Mouse (Mus musculus): ENCODE results near the gene Calcrl. TPM values are rescaled to one million over a fixed set of nuclear protein-coding genes. Genes with fewer than 3 reads are reported as not detected.
A peak's percentile ranks its signal among the peaks of the same experiment; 100 is the strongest.

The Calcrl gene
- polyA plus RNA-seq, 1 experiment from 2014 or later, result 12.8 TPM

DNA sequence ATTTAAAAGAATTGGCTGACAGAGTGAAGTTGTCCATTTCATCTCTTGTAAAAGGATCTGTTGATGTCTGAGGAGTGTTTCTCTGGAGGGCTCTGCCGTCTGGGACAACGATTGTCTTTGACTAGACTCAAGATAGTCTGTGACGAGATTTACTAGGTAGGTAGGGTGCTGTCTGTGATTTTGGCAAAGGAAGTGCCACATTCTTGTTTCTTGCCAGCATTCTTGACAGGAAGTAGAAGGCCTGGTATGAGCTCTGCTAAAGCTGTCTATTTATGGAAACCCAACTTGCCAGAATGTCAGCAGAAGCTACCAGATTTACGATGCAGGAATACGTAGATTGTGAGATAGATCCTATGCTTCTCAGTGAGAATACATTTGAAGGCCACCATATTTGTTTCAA lies 16.7 kb upstream of the Calcrl start:
- 70% methylated on average over 5 of the region's 5 CpGs for WGBS (ENCODE audit: insufficient replicate concordance)
- H3K9ac ChIP-seq (replicated peaks), result no peak overlapping the region
- TF ChIP-seq CTCF (IDR thresholded peaks at IDR 0.05; ENCODE audit: low read depth) (no peak), EP300 (IDR thresholded peaks at IDR 0.05; ENCODE audit: low read depth) (no peak)
- DNase-seq (no peak), ATAC-seq (no peak)
- H3K36me3 ChIP-seq (replicated peaks; ENCODE audit: insufficient read depth, low read length), result no peaks in the 10 kb centered on the region
- H3K4me2 ChIP-seq (ENCODE audit: low read depth, low read length), result no peak overlapping the region
- no peak overlapping the region for H3K27ac ChIP-seq (ENCODE audit: low read depth)
- no peaks in the 10 kb centered on the region for H3K27me3 ChIP-seq (ENCODE audit: insufficient read depth, low read length)
- H3K4me3 ChIP-seq (ENCODE audit: low read depth, low read length), result no peak overlapping the region
- H3K4me1 ChIP-seq (ENCODE audit: insufficient read depth), result no peaks in the 10 kb centered on the region
- H3K9me3 ChIP-seq (ENCODE audit: low read length), result no peaks in the 10 kb centered on the region

- DNase-seq (no peak), ATAC-seq (peak; percentile 31; the same call in 1 of the 2 replicates)
- Histone ChIP-seq H3K4me1 (ENCODE audit: insufficient read depth) (no peaks in the 10 kb centered on the region), H3K36me3 (replicated peaks; ENCODE audit: insufficient read depth, low read length) (no peaks in the 10 kb centered on the region), H3K4me2 (ENCODE audit: low read depth, low read length) (0 out of 2 replicates have a peak overlapping the region, but pooled peaks have one; percentile 42), H3K27ac (ENCODE audit: low read depth) (no peak overlapping the region), H3K4me3 (ENCODE audit: low read depth, low read length) (no peak overlapping the region), H3K9ac (replicated peaks) (no peak overlapping the region), H3K9me3 (ENCODE audit: low read length) (no peaks in the 10 kb centered on the region), H3K27me3 (ENCODE audit: insufficient read depth, low read length) (no peaks in the 10 kb centered on the region)
- TF ChIP-seq EP300 (IDR thresholded peaks at IDR 0.05; ENCODE audit: low read depth), result no peak
- peak; percentile 82 for TF ChIP-seq CTCF (IDR thresholded peaks at IDR 0.05; ENCODE audit: low read depth)
- 37% methylated on average over 11 of the region's 11 CpGs for WGBS (ENCODE audit: insufficient replicate concordance)
These were observed 4.5 kb upstream of the Calcrl start for GRCm38 (mm10) chr2:84429724-84430123.

DNA sequence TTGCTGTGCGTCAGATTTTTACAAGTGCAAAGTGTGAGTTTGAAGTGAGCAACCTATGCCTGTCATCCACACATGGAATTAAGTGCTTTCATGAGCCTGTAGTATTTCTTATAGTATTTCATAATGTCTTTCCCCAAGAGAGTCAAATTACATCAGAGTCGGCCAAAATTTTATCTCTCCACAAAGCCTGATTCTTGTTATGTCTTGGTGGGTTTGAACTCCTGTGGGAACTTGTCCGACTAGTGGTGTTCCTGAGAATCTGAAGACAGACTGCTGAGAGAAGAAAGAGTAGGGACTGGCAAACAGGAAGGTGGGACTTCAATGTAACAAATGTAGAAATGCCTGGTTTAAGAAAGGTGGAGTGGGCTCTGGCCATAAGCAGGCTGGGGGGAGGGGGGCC lies 3.6 kb upstream of the Calcrl start:
- ATAC-seq (no peak), DNase-seq (no peak)
- Histone ChIP-seq H3K4me1 (ENCODE audit: insufficient read depth) (no peaks in the 10 kb centered on the region), H3K4me3 (ENCODE audit: low read depth, low read length) (no peak overlapping the region), H3K27ac (ENCODE audit: low read depth) (no peak overlapping the region), H3K36me3 (replicated peaks; ENCODE audit: insufficient read depth, low read length) (no peaks in the 10 kb centered on the region), H3K27me3 (ENCODE audit: insufficient read depth, low read length) (no peaks in the 10 kb centered on the region), H3K9ac (replicated peaks) (no peak overlapping the region), H3K4me2 (ENCODE audit: low read depth, low read length) (no peak overlapping the region), H3K9me3 (ENCODE audit: low read length) (no peaks in the 10 kb centered on the region)
- TF ChIP-seq CTCF (IDR thresholded peaks at IDR 0.05; ENCODE audit: low read depth) (no peak), EP300 (IDR thresholded peaks at IDR 0.05; ENCODE audit: low read depth) (no peak)
- 57% methylated on average over 3 of the region's 3 CpGs for WGBS (ENCODE audit: insufficient replicate concordance)

DNA sequence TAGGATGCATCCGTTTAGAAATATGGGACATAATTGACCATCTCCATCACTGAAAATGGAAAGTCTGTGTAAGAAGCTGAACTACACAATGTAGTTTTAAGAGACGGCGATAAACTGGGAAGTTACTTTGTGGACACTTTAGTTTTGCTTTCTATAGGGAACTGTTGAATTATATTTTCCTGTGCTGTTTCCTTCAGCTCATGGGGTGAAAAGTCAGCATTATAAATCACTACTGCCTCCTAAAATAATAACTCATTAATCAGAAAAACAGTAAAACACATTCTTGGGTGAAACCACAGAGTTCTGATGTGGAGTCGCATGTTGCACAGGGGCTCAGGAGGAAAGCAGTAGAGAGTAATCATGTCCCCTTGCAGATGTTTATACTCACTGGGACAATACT lies 1.3 kb upstream of the Calcrl start:
- ATAC-seq (no peak), DNase-seq (no peak)
- 0 out of 2 replicates have a peak overlapping the region, but pooled peaks have one; percentile 27 for H3K9ac ChIP-seq (replicated peaks)
- no peaks in the 10 kb centered on the region for H3K4me1 ChIP-seq (ENCODE audit: insufficient read depth)
- H3K27ac ChIP-seq (ENCODE audit: low read depth), result peak overlapping the region; percentile 60
- TF ChIP-seq EP300 (IDR thresholded peaks at IDR 0.05; ENCODE audit: low read depth), result no peak
- no peak for TF ChIP-seq CTCF (IDR thresholded peaks at IDR 0.05; ENCODE audit: low read depth)
- H3K27me3 ChIP-seq (ENCODE audit: insufficient read depth, low read length), result no peaks in the 10 kb centered on the region
- peak overlapping the region; percentile 28; the same call in 1 of the 2 replicates for H3K4me3 ChIP-seq (ENCODE audit: low read depth, low read length)
- H3K4me2 ChIP-seq (ENCODE audit: low read depth, low read length), result peak overlapping the region; percentile 58
- no peaks in the 10 kb centered on the region for H3K9me3 ChIP-seq (ENCODE audit: low read length)
- WGBS (ENCODE audit: insufficient replicate concordance), result 29% methylated on average over 4 of the region's 4 CpGs
- H3K36me3 ChIP-seq (replicated peaks; ENCODE audit: insufficient read depth, low read length), result no peaks in the 10 kb centered on the region

DNA sequence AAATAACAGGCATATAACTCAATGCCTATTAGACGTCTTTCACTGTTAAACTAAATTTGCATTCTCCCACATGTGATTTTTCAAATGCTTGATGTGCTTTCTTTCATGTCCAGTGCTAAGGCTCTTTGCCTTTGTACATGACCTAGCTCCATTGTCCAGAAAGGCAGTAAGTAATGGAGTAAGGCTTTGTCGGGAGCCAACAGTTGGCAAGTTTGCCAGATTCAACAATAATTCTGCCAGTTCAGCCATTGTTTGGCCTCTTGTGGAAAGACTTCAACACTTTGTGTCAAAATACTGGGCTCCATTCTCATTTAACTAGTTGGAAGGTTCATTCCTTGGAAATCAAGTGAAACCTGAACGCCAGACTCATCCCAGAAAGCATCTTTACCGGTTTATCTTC lies 8.7 kb downstream of the Calcrl start:
- DNase-seq (no peak), ATAC-seq (no peak)
- Histone ChIP-seq H3K4me2 (ENCODE audit: low read depth, low read length) (no peak overlapping the region), H3K36me3 (replicated peaks; ENCODE audit: insufficient read depth, low read length) (no peaks in the 10 kb centered on the region), H3K27ac (ENCODE audit: low read depth) (no peak overlapping the region), H3K4me3 (ENCODE audit: low read depth, low read length) (no peak overlapping the region), H3K27me3 (ENCODE audit: insufficient read depth, low read length) (no peaks in the 10 kb centered on the region), H3K4me1 (ENCODE audit: insufficient read depth) (no peaks in the 10 kb centered on the region), H3K9ac (replicated peaks) (no peak overlapping the region), H3K9me3 (ENCODE audit: low read length) (no peaks in the 10 kb centered on the region)
- WGBS (ENCODE audit: insufficient replicate concordance), result 87% methylated on average over 4 of the region's 4 CpGs
- no peak for TF ChIP-seq EP300 (IDR thresholded peaks at IDR 0.05; ENCODE audit: low read depth)
- no peak for TF ChIP-seq CTCF (IDR thresholded peaks at IDR 0.05; ENCODE audit: low read depth)

GRCm38 (mm10) chr2:84409796-84410592 lies 15.2 kb downstream of the Calcrl start:
- DNase-seq (no peak), ATAC-seq (no peak)
- Histone ChIP-seq H3K4me3 (ENCODE audit: low read depth, low read length) (no peak overlapping the region), H3K27ac (ENCODE audit: low read depth) (no peak overlapping the region), H3K9me3 (ENCODE audit: low read length) (no peaks in the 10 kb centered on the region), H3K27me3 (ENCODE audit: insufficient read depth, low read length) (no peaks in the 10 kb centered on the region), H3K9ac (replicated peaks) (no peak overlapping the region), H3K36me3 (replicated peaks; ENCODE audit: insufficient read depth, low read length) (no peaks in the 10 kb centered on the region), H3K4me2 (ENCODE audit: low read depth, low read length) (no peak overlapping the region), H3K4me1 (ENCODE audit: insufficient read depth) (no peaks in the 10 kb centered on the region)
- TF ChIP-seq CTCF (IDR thresholded peaks at IDR 0.05; ENCODE audit: low read depth) (no peak), EP300 (IDR thresholded peaks at IDR 0.05; ENCODE audit: low read depth) (no peak)

All from liver, postnatal 0 days (tissue).